Mouse (Mus musculus) telencephalon, adult 2 months (tissue): ENCODE measurements at regions not wholly inside any gene's neighbourhood (a gene's known extent, or its start where the extent isn't known, plus 50 kb on each side); places are given as distances from the start of the nearest gene placed in this dataset.

Source experiments
- DNase-seq: peaks from one replicate; pipeline ENCODE4 v3.0.0-alpha.2; 2011; ENCODE audit warnings: low read depth, low spot score

- no peak for DNase-seq
These were observed 138.7 kb upstream of the Plcz1 start for GRCm38 (mm10) chr6:140179999-140180398.

GRCm38 (mm10) chr6:140178425-140179193, 137.4 kb upstream of the Plcz1 start:
- no peak for DNase-seq

GRCm38 (mm10) chr6:140172716-140173115, 131.5 kb upstream of the Plcz1 start:
- DNase-seq: no peak

- DNase-seq: no peak
These were observed 128.6 kb upstream of the Plcz1 start for GRCm38 (mm10) chr6:140169836-140170235.

GRCm38 (mm10) chr6:140167182-140167581, 125.9 kb upstream of the Plcz1 start:
- no peak for DNase-seq

GRCm38 (mm10) chr6:140162729-140163128, 121.5 kb upstream of the Plcz1 start:
- no peak for DNase-seq

GRCm38 (mm10) chr6:140161482-140161881, 120.2 kb upstream of the Plcz1 start:
- no peak for DNase-seq

- no peak for DNase-seq
These were observed 119.7 kb upstream of the Plcz1 start for GRCm38 (mm10) chr6:140160946-140161345.

GRCm38 (mm10) chr6:140158986-140159385, 117.7 kb upstream of the Plcz1 start:
- DNase-seq: no peak

GRCm38 (mm10) chr6:140157375-140157774, 116.1 kb upstream of the Plcz1 start:
- DNase-seq: no peak

- peak; percentile 72 for DNase-seq
These were observed 111.3 kb upstream of the Plcz1 start for GRCm38 (mm10) chr6:140152418-140153176.

GRCm38 (mm10) chr6:140148628-140149245, 107.5 kb upstream of the Plcz1 start:
- DNase-seq: no peak

- no peak for DNase-seq
These were observed 106.9 kb upstream of the Plcz1 start for GRCm38 (mm10) chr6:140148138-140148537.

GRCm38 (mm10) chr6:140147711-140148110, 106.5 kb upstream of the Plcz1 start:
- DNase-seq: no peak

GRCm38 (mm10) chr6:140133734-140134133, 92.5 kb upstream of the Plcz1 start:
- no peak for DNase-seq

GRCm38 (mm10) chr6:140126645-140127044, 85.4 kb upstream of the Plcz1 start:
- no peak for DNase-seq

- peak; percentile 35 for DNase-seq
These were observed 72.8 kb upstream of the Plcz1 start for GRCm38 (mm10) chr6:140114024-140114423.

- DNase-seq: no peak
These were observed 70.8 kb upstream of the Plcz1 start for GRCm38 (mm10) chr6:140112054-140112453.

- no peak for DNase-seq
These were observed 66.8 kb upstream of the Plcz1 start for GRCm38 (mm10) chr6:140108083-140108482.

GRCm38 (mm10) chr6:140107628-140108027, 66.4 kb upstream of the Plcz1 start:
- DNase-seq: no peak

- no peak for DNase-seq
These were observed 64.9 kb upstream of the Plcz1 start for GRCm38 (mm10) chr6:140106141-140106540.

- no peak for DNase-seq
These were observed 60.8 kb upstream of the Plcz1 start for GRCm38 (mm10) chr6:140102043-140102442.
